Mouse (Mus musculus): Measurements from ENCODE around the gene Glcci1. TPM values are rescaled to one million over a fixed set of nuclear protein-coding genes. Genes with fewer than 3 reads are reported as not detected.
A peak's percentile ranks its signal among the peaks of the same experiment; 100 is the strongest.

Gene Glcci1
- polyA plus RNA-seq, 1 experiment from 2014 or later, result 8.0 TPM

DNA sequence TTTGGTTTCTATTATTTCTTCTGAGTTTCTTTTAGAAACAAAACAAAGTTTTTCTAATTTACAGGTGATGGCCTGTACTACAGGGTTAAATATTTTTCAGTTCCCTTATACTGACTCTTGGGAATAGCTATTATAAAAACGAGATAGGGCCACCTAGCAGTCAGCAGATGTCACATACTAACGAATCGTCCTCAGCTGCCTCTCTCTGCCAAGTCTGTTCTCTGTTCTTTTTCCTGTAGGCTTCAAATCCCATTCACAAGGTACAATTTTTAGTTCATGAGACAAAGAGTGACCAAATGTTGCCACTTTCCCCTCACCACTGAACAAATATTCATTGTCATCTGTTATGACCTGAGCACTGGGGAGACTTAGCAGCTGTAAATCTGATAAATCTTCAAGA, 5.4 kb upstream of the Glcci1 start:
- H3K27ac ChIP-seq (ENCODE audit: low read depth), result no peak overlapping the region
- 45% methylated on average over 3 of the region's 3 CpGs for WGBS
- no peaks in the 10 kb centered on the region for H3K4me1 ChIP-seq (replicated peaks; ENCODE audit: control insufficient read depth, insufficient read depth, low read length)
- H3K4me2 ChIP-seq (ENCODE audit: low read length), result no peak overlapping the region
- DNase-seq (ENCODE audit: low spot score) (no peak), ATAC-seq (replicated peaks; ENCODE audit: low FRiP score, low TSS enrichment, low read depth) (no peak)
- H3K9me3 ChIP-seq (ENCODE audit: control insufficient read depth, low read length), result no peaks in the 10 kb centered on the region
- no peak overlapping the region for H3K9ac ChIP-seq (ENCODE audit: low read length)
- H3K36me3 ChIP-seq (ENCODE audit: control insufficient read depth, insufficient read depth, low read length), result no peaks in the 10 kb centered on the region
- H3K27me3 ChIP-seq (replicated peaks; ENCODE audit: control insufficient read depth, insufficient read depth, low read length), result no peaks in the 10 kb centered on the region
- no peak overlapping the region for H3K4me3 ChIP-seq (ENCODE audit: low read depth, low read length)

DNA sequence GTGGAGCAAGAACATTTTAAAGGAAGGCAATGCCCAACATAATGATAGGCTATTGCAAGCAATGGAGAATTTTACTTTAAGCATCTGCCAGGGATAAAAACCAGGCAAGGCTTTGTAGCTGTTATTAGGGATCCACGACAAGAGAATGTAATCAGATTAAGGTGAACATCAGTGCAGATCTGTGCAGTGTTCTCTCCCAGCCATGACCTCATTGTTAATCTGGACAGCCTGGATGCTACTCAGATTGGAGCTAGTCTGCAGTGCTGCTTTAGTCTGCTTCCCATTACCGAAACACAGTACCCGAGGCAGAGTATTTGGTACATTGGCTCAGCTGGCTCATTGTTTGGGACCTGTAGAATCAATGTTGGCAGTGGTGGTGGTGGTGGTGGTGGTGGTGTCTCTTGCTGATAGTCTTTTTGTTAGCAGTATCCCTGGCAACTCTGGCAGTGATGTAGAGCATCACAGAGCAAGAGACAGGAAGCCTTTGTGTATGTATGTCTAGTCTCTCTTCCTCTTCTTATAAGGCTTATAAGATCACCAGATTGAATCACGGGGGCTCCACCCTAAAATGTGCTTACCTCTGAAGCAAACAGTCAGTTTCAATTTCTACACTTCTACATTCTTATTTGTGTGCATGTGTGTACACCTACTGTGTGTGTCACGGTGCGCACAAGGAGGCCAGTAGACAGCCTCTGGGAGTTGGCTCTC, 4.7 kb upstream of the Glcci1 start:
- no peaks in the 10 kb centered on the region for H3K36me3 ChIP-seq (ENCODE audit: control insufficient read depth, insufficient read depth, low read length)
- ATAC-seq (replicated peaks; ENCODE audit: low FRiP score, low TSS enrichment, low read depth) (no peak), DNase-seq (ENCODE audit: low spot score) (no peak)
- H3K27ac ChIP-seq (ENCODE audit: low read depth), result no peak overlapping the region
- no peak overlapping the region for H3K4me2 ChIP-seq (ENCODE audit: low read length)
- H3K9me3 ChIP-seq (ENCODE audit: control insufficient read depth, low read length), result no peaks in the 10 kb centered on the region
- no peaks in the 10 kb centered on the region for H3K27me3 ChIP-seq (replicated peaks; ENCODE audit: control insufficient read depth, insufficient read depth, low read length)
- H3K4me1 ChIP-seq (replicated peaks; ENCODE audit: control insufficient read depth, insufficient read depth, low read length), result no peaks in the 10 kb centered on the region
- 83% methylated on average over 6 of the region's 6 CpGs for WGBS
- no peak overlapping the region for H3K9ac ChIP-seq (ENCODE audit: low read length)
- no peak overlapping the region for H3K4me3 ChIP-seq (ENCODE audit: low read depth, low read length)

DNA sequence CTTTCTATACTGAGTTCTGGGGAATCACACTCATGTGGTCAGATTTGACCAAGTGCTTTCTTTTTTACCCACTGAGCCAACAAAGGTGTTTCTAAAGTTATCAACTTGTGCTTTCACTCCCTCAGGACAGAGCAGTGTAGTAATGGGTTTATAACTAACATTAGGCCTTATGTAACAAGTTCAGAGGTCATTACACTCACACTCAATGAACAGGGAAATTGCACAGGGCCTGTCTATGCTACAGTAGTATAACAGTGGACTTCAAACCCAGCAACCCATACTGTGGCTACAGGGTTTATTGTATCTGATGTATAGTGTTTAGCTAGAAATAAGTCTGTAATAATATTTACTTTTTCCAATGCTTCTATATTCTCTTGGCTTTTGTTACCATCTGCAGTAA, 2.8 kb upstream of the Glcci1 start:
- Histone ChIP-seq H3K36me3 (ENCODE audit: control insufficient read depth, insufficient read depth, low read length) (no peaks in the 10 kb centered on the region), H3K4me3 (ENCODE audit: low read depth, low read length) (no peak overlapping the region), H3K4me2 (ENCODE audit: low read length) (no peak overlapping the region), H3K27me3 (replicated peaks; ENCODE audit: control insufficient read depth, insufficient read depth, low read length) (no peaks in the 10 kb centered on the region), H3K9ac (ENCODE audit: low read length) (no peak overlapping the region), H3K9me3 (ENCODE audit: control insufficient read depth, low read length) (no peaks in the 10 kb centered on the region), H3K4me1 (replicated peaks; ENCODE audit: control insufficient read depth, insufficient read depth, low read length) (0 out of 2 replicates have a peak, but pooled peaks cover under 1% of the 10 kb centered on the region), H3K27ac (ENCODE audit: low read depth) (no peak overlapping the region)
- DNase-seq (ENCODE audit: low spot score), result no peak
- ATAC-seq (replicated peaks; ENCODE audit: low FRiP score, low TSS enrichment, low read depth), result no peak

GRCm38 (mm10) chr6:8508883-8509536, 390 bp upstream of the Glcci1 start:
- no peaks in the 10 kb centered on the region for H3K36me3 ChIP-seq (ENCODE audit: control insufficient read depth, insufficient read depth, low read length)
- H3K4me2 ChIP-seq (ENCODE audit: low read length), result peak overlapping the region; percentile 61
- H3K4me1 ChIP-seq (replicated peaks; ENCODE audit: control insufficient read depth, insufficient read depth, low read length), result 0 out of 2 replicates have a peak, but pooled peaks cover 3% of the 10 kb centered on the region
- peak overlapping the region; percentile 93 for H3K9ac ChIP-seq (ENCODE audit: low read length)
- no peaks in the 10 kb centered on the region for H3K9me3 ChIP-seq (ENCODE audit: control insufficient read depth, low read length)
- under 1% methylated on average over 51 of the region's 56 CpGs for WGBS
- DNase-seq (ENCODE audit: low spot score) (peak; percentile 98), ATAC-seq (replicated peaks; ENCODE audit: low FRiP score, low TSS enrichment, low read depth) (peak; percentile 99)
- peak overlapping the region; percentile 98 for H3K27ac ChIP-seq (ENCODE audit: low read depth)
- no peaks in the 10 kb centered on the region for H3K27me3 ChIP-seq (replicated peaks; ENCODE audit: control insufficient read depth, insufficient read depth, low read length)
- H3K4me3 ChIP-seq (ENCODE audit: low read depth, low read length), result peak overlapping the region; percentile 70

DNA sequence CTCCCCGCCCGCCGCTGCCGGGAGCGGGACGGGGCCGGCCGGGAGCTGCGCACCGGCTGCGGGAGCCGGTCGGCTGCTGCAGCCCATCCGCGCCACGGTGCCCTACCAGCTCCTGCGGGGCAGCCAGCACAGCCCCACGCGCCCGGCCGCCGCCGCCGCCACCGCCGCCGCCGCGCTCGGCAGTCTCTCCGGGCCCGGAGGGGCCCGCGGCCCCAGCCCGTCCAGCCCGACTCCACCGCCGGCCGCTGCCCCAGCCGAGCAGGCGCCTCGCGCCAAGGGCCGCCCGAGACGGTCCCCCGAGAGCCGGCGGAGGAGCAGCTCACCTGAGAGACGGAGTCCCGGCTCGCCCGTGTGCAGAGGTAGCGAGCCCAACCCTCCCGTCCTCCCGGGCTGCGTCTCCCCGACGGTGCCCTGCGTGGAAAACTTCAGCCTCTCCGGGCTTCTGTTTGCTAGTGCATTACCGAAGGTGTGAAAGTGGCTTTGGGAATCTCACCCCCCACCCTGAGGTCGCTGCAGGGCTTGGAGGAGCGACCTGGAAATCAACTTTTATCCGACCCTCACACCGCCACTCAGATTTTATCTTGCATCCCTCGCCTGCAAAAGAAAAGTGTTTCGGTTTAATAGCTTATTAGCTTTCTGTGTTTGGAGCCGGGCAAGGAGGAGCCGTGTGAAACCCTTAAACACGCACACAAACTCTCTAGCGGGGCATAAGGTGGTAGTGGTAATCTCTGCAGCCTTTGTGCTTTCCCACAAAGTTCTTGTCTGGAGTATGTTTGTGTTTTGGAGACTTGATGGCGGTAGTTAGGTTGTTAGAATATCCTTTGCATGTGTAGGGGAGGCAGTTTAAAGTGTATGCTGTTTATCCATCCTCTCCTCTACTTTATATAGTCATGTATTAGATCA, 812 bp downstream of the Glcci1 start:
- under 1% methylated on average over 68 of the region's 73 CpGs for WGBS
- H3K4me1 ChIP-seq (replicated peaks; ENCODE audit: control insufficient read depth, insufficient read depth, low read length), result 0 out of 2 replicates have a peak, but pooled peaks cover 3% of the 10 kb centered on the region
- H3K4me3 ChIP-seq (ENCODE audit: low read depth, low read length), result peak overlapping the region; percentile 70
- H3K36me3 ChIP-seq (ENCODE audit: control insufficient read depth, insufficient read depth, low read length), result no peaks in the 10 kb centered on the region
- ATAC-seq (replicated peaks; ENCODE audit: low FRiP score, low TSS enrichment, low read depth) (no peak; the same call in none of the 2 replicates), DNase-seq (ENCODE audit: low spot score) (peak; percentile 81)
- H3K9me3 ChIP-seq (ENCODE audit: control insufficient read depth, low read length), result no peaks in the 10 kb centered on the region
- H3K27ac ChIP-seq (ENCODE audit: low read depth), result peak overlapping the region; percentile 98
- H3K27me3 ChIP-seq (replicated peaks; ENCODE audit: control insufficient read depth, insufficient read depth, low read length), result no peaks in the 10 kb centered on the region
- H3K9ac ChIP-seq (ENCODE audit: low read length), result peak overlapping the region; percentile 93
- peak overlapping the region; percentile 61 for H3K4me2 ChIP-seq (ENCODE audit: low read length)

DNA sequence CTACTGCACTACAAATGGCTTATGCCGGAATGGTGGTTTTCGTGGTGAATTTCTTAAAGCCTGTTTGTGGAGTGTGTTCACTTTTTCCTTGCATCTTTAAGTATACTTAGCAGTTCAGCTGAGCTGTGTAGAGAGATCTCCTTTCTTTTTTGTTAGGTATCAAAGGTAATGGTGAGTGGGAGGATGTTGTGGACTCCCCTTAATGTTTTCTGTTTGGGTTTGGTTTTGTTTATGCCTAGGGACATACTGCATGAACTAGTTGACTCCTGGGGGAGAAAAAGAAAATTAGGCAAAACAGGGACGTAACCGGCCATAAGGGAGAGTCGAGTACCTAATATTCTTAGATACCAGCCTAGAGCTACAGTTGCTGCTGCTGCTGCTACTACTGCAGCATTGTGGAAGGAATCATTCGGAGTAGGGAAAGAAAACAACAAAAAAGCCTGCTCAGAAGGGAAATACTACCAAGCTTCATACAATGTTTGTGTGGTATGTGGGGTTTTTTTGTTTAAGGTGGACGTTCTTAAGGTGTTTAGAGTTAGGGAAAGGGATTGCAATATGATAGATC, 1.5 kb downstream of the Glcci1 start:
- 11% methylated on average over 7 of the region's 7 CpGs for WGBS
- H3K27me3 ChIP-seq (replicated peaks; ENCODE audit: control insufficient read depth, insufficient read depth, low read length), result no peaks in the 10 kb centered on the region
- no peaks in the 10 kb centered on the region for H3K9me3 ChIP-seq (ENCODE audit: control insufficient read depth, low read length)
- ATAC-seq (replicated peaks; ENCODE audit: low FRiP score, low TSS enrichment, low read depth) (no peak), DNase-seq (ENCODE audit: low spot score) (no peak)
- H3K9ac ChIP-seq (ENCODE audit: low read length), result peak overlapping the region; percentile 93
- no peak overlapping the region for H3K27ac ChIP-seq (ENCODE audit: low read depth)
- H3K4me2 ChIP-seq (ENCODE audit: low read length), result peak overlapping the region; percentile 61
- peak overlapping the region; percentile 70 for H3K4me3 ChIP-seq (ENCODE audit: low read depth, low read length)
- H3K36me3 ChIP-seq (ENCODE audit: control insufficient read depth, insufficient read depth, low read length), result no peaks in the 10 kb centered on the region
- H3K4me1 ChIP-seq (replicated peaks; ENCODE audit: control insufficient read depth, insufficient read depth, low read length), result 0 out of 2 replicates have a peak, but pooled peaks cover 3% of the 10 kb centered on the region

DNA sequence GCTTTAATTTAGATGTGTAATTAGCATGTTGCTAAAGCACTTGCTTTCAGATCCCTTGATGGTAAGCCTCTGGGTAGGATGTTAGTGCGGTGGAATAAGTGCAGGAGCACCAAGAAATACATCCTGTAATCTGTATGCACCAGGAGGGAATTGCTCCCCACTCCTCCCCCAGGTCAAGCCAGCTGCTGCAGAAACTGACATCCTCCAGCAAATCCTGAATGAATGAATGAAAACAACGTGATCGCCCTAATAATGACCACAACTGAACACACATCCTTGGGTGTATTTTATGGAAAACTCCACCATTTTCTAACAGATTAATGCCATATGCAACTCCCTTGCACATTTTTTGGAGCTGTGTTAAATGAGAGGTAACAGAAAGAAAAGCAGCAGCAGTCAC, 2.0 kb downstream of the Glcci1 start:
- no peak overlapping the region for H3K27ac ChIP-seq (ENCODE audit: low read depth)
- H3K36me3 ChIP-seq (ENCODE audit: control insufficient read depth, insufficient read depth, low read length), result no peaks in the 10 kb centered on the region
- peak overlapping the region; percentile 70 for H3K4me3 ChIP-seq (ENCODE audit: low read depth, low read length)
- 0 out of 2 replicates have a peak, but pooled peaks cover 3% of the 10 kb centered on the region for H3K4me1 ChIP-seq (replicated peaks; ENCODE audit: control insufficient read depth, insufficient read depth, low read length)
- H3K4me2 ChIP-seq (ENCODE audit: low read length), result peak overlapping the region; percentile 61
- H3K9me3 ChIP-seq (ENCODE audit: control insufficient read depth, low read length), result no peaks in the 10 kb centered on the region
- H3K9ac ChIP-seq (ENCODE audit: low read length), result peak overlapping the region; percentile 93
- WGBS, result 20% methylated on average over 3 of the region's 3 CpGs
- no peaks in the 10 kb centered on the region for H3K27me3 ChIP-seq (replicated peaks; ENCODE audit: control insufficient read depth, insufficient read depth, low read length)
- ATAC-seq (replicated peaks; ENCODE audit: low FRiP score, low TSS enrichment, low read depth), result no peak
- DNase-seq (ENCODE audit: low spot score), result no peak

GRCm38 (mm10) chr6:8512416-8512815, 3.0 kb downstream of the Glcci1 start:
- H3K4me1 ChIP-seq (replicated peaks; ENCODE audit: control insufficient read depth, insufficient read depth, low read length), result 0 out of 2 replicates have a peak, but pooled peaks cover 3% of the 10 kb centered on the region
- no peaks in the 10 kb centered on the region for H3K36me3 ChIP-seq (ENCODE audit: control insufficient read depth, insufficient read depth, low read length)
- ATAC-seq (replicated peaks; ENCODE audit: low FRiP score, low TSS enrichment, low read depth) (no peak), DNase-seq (ENCODE audit: low spot score) (peak; percentile 61)
- WGBS, result 30% methylated on average over 8 of the region's 8 CpGs
- no peaks in the 10 kb centered on the region for H3K27me3 ChIP-seq (replicated peaks; ENCODE audit: control insufficient read depth, insufficient read depth, low read length)
- H3K27ac ChIP-seq (ENCODE audit: low read depth), result no peak overlapping the region
- peak overlapping the region; percentile 61 for H3K4me2 ChIP-seq (ENCODE audit: low read length)
- H3K4me3 ChIP-seq (ENCODE audit: low read depth, low read length), result peak overlapping the region; percentile 70
- no peak overlapping the region for H3K9ac ChIP-seq (ENCODE audit: low read length)
- H3K9me3 ChIP-seq (ENCODE audit: control insufficient read depth, low read length), result no peaks in the 10 kb centered on the region
